Mouse (Mus musculus) ES-E14 (cell line): ENCODE results near the gene Slc23a2.

Source experiments
- HCFC1 ChIP-seq: IDR thresholded peaks from 2 replicates; pipeline ENCODE4 v1.6.1; 2012; ENCODE audit warnings: low read length, inconsistent platforms, borderline replicate concordance; ENCODE audit not compliant: insufficient read depth
- MAFK ChIP-seq: IDR thresholded peaks from 2 replicates; pipeline ENCODE4 v1.6.1; 2014; ENCODE audit warnings: mild to moderate bottlenecking, low read depth, low read length, inconsistent platforms; ENCODE audit not compliant: insufficient read depth
- ZC3H11A ChIP-seq: IDR thresholded peaks from 2 replicates; pipeline ENCODE4 v1.6.1; 2012; ENCODE audit warnings: low read depth, mild to moderate bottlenecking, inconsistent platforms, low read length, borderline replicate concordance
- ZNF384 ChIP-seq: IDR thresholded peaks from 2 replicates; pipeline ENCODE4 v1.6.1; 2012; ENCODE audit warnings: low read depth, low read length, inconsistent platforms

DNA sequence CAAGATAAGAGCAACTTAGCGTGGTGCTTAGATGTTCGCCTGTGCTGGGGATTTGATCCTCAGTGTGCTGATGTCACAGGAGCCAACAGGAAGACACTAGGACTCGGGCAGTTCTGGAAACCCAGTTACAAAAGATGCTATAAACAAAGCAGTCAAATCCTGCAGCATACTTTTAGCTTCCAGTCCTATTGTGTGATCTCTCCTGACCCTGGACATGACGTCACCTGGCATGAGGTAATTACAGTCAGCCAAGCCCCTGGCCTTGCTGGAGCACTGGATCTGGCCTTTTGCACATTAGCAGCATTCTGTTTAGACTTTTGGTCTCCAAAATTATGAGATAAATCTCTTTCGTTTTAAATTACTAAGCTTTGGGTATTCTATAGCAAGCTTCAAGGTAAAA lies 38.8 kb downstream of the Slc23a2 start:
- TF ChIP-seq MAFK (no peak), HCFC1 (no peak), ZC3H11A (no peak), ZNF384 (no peak)
